Mouse (Mus musculus): Measurements from ENCODE around the gene Gm44790. TPM values are rescaled to one million over a fixed set of nuclear protein-coding genes. Genes with fewer than 3 reads are reported as not detected.

The Gm44790 gene
- 0.40 TPM in 1 of 2 replicates, not detected in the other for polyA plus RNA-seq (2015; fragmentation: Nextera tagmentation; extraction: Ambion mirVana)

GRCm38 (mm10) chr6:86426358-86426757 is at the start of gene Gm44790:
Gm44790 (plus strand) TSS chr6:86426658.

GRCm38 (mm10) chr6:86396581-86397256 is 29.7 kb upstream of the Gm44790 start, which contains the start of gene Pcyox1:
Pcyox1 (minus strand) TSS chr6:86397154.

GRCm38 (mm10) chr6:86404100-86404861 is 22.2 kb upstream of the Gm44790 start, which contains the start of gene Tia1:
Tia1 (plus strand) TSS chr6:86404219.

DNA sequence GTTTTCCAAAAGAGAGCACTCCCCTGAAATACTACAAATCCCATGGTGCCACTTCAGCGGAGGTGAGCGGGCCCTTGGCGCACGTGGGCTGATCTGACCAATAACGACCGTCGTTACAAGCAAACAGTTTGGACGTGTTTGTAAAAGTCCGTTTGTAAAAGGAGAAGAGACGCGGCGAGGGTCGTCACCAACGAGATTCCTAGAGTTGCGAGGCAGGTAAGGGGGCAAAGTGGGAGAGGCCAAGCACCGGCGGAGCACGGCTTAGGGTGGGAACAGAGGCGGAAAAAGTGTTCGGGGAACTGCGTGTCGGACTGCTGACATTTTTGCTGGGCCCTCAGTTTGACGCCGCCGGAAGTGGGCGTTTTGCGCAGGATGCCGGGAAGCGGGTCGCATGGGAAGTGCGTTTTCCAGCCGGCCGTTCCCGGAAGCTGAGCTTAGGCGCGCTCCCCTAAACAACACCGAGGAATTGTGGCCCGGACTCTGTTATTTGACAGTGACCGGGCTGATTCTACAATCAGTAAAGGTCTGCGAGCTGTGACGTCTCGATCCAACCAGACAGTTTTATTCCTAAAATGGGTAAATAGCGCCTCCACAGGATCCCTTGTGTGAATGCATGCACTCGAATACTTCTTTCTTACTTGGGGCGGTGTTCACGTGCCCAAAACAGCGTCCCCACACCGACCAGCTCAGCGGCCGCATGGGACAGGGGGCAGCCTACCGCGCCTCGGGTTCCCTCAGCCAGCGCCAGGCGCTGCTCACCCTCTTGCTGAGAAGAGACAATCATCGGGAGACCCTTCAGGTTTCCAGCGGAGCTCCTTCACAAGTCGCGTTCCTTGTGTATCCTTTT is 12.0 kb downstream of the Gm44790 start, which contains the start of gene C87436:
Gene C87436 (plus strand): TSS at position 103 of the 847 bp plus-strand sequence.

Other genes with a start within 250 kb of the Gm44790 start
- 5.9 and 6.6 TPM in 2 replicates for gene Tgfa, start 231.4 kb upstream of the Gm44790 start, polyA plus RNA-seq (2015; fragmentation: Nextera tagmentation; extraction: Ambion mirVana)
- gene Fam136a, start 61.0 kb upstream of the Gm44790 start, polyA plus RNA-seq (2015; fragmentation: Nextera tagmentation; extraction: Ambion mirVana) = 58.2 and 65.7 TPM in 2 replicates
- 212 and 224 TPM in 2 replicates for gene Snrpg, start 55.4 kb upstream of the Gm44790 start, polyA plus RNA-seq (2015; fragmentation: Nextera tagmentation; extraction: Ambion mirVana)
- gene Pcyox1, start 29.5 kb upstream of the Gm44790 start, polyA plus RNA-seq (2015; fragmentation: Nextera tagmentation; extraction: Ambion mirVana) = 58.9 and 60.2 TPM in 2 replicates
- 45.0 and 45.1 TPM in 2 replicates for gene Tia1, start 22.4 kb upstream of the Gm44790 start, polyA plus RNA-seq (2015; fragmentation: Nextera tagmentation; extraction: Ambion mirVana)
- gene C87436, start 11.7 kb downstream of the Gm44790 start, polyA plus RNA-seq (2015; fragmentation: Nextera tagmentation; extraction: Ambion mirVana) = 19.8 and 20.8 TPM in 2 replicates
- 309 and 363 TPM in 2 replicates for gene Pcbp1, start 99.7 kb downstream of the Gm44790 start, polyA plus RNA-seq (2015; fragmentation: Nextera tagmentation; extraction: Ambion mirVana)
- gene Asprv1, start 201.5 kb downstream of the Gm44790 start, polyA plus RNA-seq (2015; fragmentation: Nextera tagmentation; extraction: Ambion mirVana) = 0.73 and 1.9 TPM in 2 replicates
- gene Mxd1, start 242.5 kb downstream of the Gm44790 start, polyA plus RNA-seq (2015; fragmentation: Nextera tagmentation; extraction: Ambion mirVana) = 4.6 and 5.9 TPM in 2 replicates